Mouse (Mus musculus) Muller cell, postnatal 12 days (primary cell): ENCODE results near the gene Fgfr2.

Source experiments
- DNase-seq: peaks from one replicate; pipeline ENCODE4 v3.0.0-alpha.2; 2015; ENCODE audit errors: inconsistent ontology term

Gene Fgfr2

DNA sequence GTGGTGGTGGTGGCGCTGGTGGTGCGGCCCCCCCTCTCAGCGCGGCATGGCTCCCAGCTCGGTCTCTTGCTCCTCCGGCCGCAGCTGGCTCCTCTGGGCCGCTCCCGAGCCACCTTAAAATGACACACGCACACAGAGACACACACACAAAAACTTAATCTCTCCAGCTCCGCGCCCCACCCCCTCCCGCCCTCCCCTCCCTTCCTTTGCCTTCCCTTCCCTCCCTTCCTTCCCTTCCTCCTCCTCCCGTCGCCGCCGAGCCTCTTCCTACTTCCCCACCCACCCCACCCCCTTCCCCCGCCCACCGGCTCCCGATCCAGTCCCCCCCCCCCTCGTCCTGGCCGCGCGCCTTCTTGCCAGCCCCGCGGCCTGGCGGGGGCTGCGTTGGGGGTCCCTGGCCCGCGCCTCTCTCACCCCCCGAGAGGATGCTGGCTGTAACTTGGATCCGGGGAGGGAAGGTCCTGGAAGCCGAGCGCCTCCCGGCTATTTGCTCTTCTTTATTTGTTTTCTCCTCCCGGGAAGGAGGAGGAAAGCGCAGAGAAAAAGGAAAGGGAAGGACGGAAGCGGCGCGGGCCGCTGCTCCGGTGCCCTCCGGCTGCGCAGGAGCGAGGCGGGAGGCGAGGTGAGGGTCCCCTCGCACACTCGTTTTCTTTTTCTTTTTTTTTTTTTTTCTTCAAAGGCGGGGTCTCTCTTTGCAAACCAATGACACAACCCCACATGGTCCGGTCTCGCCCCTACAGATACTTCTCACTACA is at the start of gene Fgfr2:
Fgfr2 (minus strand) TSS at position 107 of the 755 bp plus-strand sequence.
- peak; percentile 89 for DNase-seq

DNA sequence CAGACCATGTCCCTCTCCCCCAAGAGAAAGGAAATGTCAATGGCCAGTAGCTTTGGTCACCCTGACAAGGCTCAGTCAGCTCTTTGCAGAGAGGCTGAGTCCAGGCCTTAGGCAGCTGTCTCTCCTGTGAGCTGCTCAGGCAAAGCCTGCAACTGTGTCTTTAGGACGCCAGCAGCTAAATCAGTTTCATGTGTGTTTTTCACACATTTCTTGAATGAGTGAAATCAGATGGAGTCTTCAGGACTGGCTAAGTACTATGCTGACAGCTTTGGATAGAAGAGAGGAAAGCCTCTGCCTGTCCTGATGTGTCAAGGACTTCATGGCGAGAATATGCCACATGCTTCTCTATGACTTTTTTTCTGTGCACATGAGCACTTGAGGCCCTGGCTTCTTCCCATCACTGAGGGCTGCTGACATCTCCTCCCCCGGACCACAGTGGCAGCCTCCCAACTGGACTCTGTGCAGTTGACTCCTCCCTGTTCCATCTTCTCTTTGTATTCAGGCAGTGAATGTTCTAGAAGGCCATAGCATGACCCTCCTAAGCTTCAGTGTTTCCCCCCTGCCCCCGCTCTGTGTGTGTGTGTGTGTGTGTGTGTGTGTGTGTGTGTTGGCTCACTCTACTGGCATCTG is 48.4 kb upstream of the Fgfr2 start:
- peak; percentile 25 for DNase-seq

DNA sequence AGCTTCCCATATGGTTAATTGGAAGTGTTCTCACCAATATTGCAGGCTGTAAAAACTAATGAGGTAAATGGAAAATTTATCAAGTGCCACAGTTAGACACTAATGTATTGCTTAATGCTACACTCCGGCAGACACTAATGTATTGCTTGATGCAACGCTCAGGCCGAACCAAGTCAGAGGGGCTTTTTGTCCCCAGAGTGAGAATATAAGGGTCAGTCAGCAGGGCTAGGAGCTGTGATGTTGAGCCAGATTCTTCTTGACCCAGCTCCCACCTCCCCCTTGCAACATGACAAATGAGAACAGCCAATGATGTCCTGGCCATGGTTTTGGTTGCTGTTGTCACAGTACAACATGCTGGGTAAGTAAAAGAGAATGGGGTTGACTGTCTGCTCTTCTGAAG is 45.8 kb upstream of the Fgfr2 start:
- DNase-seq: no peak

DNA sequence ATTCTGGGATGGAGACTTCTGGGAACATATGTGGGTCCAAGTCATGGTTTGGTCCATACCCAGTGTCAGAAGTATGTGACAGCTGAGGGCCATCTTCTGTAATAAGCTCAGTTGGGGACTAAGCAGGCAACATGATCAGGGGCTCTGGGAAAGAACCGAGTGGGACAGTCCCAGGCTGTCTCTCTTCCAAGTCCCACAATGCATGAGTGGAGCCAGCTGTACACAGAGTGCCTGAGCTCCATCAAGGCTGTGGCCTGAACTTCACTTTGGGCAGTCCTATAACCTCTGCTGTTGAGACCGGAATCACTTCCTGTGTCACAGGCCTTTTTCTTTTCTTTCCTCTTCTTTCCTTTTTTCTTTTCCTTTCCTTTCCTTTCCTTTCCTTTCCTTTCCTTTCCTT is 44.8 kb upstream of the Fgfr2 start:
- DNase-seq: no peak

DNA sequence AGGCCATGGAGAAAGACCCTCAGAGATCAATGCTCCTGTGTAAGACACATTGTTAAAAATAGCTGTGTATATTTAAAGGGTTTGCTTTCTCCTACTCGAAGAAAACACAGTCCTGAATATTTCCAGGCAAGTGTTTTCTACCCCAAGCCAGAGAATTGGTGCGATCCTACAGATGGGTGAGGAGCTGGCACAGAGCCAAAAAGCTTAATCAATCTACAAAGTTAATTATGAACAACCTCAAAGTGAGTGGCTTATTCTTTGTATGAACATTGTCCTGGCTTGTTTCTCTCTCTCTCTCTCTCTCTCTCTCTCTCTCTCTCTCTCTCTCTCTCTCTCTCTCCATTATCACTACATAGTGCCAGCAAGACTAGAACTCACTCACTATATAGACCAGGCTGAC is 41.6 kb upstream of the Fgfr2 start:
- DNase-seq: no peak

DNA sequence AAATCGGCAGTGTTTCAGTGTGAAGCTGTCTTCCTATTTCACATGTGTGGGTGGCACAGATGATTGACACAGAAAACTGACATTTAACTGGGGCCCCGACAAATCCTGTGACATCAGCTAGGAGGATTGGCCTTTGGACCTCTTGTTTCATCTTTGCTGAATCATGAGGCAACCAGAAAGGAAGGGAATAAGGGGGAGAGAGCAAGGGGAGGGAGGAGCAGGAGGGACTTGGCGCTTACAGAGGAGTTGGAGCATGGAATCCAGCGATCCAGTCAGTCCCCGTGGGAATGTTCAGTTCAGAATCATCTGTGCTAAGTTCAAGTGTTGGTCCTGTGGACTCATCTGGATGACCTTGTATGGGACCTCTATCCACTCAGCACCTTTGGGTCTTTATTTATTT is 39.9 kb upstream of the Fgfr2 start:
- peak; percentile 34 for DNase-seq

DNA sequence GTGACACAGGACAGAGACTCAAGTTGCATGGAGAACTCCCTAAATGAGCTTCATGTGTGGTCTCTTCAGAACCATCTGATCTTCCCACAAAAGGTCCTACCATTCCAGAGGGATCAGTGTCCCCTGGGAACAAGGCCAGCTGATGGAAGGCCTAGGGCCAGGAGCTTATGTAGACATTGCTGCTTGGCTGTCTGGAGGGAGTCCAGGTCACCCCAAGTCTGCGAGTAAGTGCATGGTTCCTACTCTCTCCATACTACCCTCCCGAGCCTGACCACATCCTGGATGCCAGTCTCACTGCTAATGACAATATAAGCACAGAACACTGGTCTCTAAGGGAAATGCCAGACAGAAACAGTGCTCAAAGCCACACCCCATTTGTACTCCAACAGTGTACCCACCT is 39.0 kb upstream of the Fgfr2 start:
- peak; percentile 60 for DNase-seq

DNA sequence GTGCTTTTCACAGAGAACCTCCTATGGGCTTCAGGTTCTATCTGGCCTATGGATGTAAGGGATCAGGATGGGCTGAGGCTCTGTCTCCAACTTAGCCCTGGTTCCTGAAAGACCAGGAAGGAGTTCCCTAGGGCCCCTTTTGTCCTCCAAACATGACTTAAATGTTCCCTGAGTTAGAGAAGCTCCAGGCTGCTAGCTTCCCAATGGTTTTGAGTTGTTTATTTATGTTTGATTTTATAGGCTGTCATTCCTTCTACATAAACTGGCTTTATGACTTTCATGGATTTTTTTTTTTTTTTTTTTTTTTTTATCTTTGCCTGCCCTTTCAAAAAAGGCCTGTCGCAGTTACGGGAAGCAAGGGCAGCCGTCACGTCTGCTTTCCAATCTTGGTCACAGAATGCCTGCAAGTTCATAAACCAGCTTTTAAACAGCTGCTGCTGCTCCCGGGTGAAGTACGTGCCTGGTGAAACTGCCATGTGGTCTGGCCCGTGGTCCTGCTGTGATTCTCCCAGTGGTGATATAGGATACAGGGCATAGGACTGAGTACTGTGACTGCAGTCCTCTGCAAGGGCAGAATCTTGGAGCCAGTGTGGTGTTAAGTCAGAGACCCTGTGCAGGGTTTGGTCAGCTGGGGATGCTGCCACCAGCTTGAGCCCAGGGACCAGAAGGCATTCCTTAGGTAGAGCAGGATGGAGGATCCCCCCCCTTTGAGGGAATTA is 38.4 kb upstream of the Fgfr2 start:
- no peak for DNase-seq

DNA sequence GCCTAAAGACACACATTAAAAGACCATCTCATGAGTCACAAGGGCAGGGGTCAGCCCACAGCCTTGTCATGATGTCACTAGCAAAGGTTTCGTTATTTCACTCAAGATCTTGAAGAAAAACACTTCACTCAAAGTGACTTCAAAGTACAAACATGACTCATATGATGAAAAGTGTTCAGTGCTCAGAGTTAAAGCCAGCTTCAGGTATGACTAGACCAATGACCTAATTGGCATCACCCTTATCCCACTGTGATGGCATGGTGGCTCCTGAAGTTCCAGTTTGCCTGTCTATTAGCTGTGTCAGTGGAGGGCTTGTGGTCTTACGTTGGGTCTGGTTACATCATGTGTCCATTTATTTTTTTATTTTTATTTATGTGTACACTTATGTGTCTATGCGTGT is 36.4 kb upstream of the Fgfr2 start:
- no peak for DNase-seq

DNA sequence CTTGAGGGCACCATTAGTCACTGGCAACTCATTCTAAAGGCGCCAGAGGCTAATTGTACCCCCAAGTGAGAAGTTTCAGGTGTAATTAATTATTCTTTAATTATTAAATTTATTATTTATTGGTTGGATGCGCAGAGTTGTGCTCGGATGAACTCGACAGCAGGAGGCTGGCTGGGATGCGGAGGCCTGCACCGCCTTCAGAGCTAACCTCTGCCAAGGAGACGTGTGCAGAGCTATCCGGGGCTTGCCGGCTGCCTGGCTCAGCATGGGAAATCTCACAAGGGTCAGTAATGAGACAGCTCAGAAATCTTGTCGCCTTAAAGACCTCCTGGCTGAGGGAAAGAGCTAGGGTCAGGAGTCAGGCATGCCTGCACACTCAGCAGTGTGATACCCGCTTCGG is 32.5 kb upstream of the Fgfr2 start:
- no peak for DNase-seq

DNA sequence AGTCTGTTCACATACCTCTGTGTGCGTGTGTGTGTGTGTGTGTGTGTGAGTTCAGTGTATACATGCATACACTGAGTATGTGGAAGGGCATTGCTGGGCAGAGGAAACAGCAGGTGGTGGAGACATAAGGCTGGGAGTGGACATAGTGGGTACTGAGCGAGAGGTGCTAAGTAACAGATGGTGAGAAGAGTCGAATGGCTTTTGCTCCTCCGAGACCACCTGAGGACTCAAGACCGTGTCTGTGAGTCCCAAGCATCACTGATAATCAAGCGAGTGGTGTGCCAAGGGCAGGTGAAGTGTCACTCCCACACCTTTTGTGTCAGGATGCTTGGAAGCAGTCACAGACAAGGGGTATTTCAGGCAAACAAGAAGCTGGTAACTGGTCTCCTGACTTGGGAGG is 31.7 kb upstream of the Fgfr2 start:
- no peak for DNase-seq

DNA sequence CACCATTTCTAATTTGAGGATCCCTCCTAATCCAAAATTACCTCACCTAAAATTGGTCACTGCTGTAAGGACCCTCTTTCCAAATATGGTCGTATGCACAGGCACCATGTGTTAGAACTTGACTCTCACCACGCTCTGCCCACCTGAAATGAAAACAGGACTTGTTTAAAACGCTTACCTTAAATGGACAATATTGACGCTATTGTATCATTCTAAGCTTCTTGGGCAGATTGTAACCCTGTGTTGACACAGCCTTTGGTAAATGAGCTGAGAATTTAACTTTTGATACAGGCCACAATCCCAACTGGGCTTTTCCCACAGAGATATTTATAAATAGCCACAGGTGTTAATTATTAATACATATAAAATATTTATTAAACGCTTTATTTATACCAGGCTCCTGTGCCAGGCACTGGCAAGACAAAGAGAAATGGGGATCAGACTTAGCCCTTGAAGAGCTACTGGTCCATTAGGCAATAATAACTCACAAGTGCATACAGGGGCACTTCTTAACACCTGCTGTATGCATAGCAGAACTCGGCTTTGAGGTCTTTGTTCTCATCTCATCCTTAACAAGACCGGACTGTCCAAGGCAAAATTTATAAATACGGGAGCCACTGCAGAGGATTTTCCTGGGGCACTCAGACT is 16.7 kb upstream of the Fgfr2 start:
- DNase-seq: no peak

DNA sequence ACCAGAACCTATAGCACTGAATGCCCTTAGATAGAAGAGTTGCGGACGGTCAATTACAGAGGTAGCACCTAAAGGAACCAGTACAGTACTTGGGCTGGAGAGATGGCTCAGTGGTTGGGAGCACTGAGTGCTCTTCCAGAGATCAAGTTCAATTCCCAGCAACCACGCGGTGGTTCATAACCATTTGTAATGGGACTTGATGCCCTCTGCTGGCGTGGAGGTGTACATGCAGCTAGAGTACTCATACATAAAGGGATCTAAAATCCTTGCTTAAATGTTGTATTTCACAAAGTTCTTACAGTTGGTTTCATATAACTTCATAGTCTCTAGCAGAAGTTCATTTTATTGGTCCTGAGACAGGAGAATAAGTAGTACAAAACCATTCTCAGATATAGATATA is 10.4 kb upstream of the Fgfr2 start:
- no peak for DNase-seq

DNA sequence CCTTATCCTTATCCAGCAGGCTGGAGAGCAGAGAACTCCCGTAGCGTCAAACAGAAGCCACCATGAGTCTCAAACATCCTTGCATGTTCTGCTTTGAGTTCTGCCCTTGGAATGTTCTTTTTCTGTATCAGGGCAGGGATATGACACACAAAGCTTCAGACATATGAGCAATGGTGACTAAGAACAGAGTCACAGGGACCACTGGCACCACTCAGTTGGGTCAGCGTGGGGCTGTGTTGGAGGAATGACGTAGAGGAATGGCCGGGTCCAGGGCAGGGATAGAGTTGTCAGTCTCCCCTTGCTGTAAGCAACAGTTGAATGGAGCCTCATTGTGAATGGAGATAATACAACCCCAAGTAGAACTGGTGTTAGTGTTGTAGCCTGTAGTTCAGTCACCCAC is 9.6 kb upstream of the Fgfr2 start:
- no peak for DNase-seq

DNA sequence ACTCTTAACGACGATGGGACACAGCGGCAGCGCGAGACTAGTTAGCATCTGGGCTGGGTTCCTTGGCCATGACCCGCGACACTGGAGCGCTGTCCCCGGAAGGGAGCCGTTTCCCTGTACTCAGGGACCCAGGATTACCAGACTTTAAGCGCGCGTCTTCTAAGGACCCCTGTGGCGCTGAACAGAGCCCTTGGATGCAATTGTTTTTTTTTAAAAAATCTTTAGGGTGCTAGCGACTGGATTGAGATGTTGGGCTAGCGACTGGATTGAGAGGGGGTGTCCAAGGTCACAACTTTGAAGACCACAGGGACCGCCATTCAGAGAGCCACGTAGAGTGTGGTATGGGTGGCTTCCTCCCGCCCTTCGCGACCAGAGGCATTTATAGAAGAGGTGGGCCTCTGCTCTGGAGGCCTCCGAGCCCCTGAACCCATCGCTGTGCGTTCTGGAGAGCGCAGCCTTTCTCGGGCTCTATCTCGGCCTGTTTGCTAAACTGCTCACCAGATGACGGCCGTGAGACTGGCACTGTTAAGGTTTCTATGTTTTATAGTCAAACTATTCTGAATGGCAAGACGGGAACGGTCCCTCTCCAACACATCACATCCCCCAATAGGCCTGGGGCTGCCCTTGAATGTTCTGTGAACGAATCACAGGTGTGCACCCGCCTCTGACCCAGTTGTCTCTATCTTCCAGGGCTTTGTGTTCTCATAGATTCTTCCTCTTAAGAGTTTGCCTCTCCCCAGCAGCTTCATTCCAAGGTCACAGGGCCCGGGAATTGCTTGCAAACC is 1.7 kb upstream of the Fgfr2 start:
- no peak for DNase-seq

DNA sequence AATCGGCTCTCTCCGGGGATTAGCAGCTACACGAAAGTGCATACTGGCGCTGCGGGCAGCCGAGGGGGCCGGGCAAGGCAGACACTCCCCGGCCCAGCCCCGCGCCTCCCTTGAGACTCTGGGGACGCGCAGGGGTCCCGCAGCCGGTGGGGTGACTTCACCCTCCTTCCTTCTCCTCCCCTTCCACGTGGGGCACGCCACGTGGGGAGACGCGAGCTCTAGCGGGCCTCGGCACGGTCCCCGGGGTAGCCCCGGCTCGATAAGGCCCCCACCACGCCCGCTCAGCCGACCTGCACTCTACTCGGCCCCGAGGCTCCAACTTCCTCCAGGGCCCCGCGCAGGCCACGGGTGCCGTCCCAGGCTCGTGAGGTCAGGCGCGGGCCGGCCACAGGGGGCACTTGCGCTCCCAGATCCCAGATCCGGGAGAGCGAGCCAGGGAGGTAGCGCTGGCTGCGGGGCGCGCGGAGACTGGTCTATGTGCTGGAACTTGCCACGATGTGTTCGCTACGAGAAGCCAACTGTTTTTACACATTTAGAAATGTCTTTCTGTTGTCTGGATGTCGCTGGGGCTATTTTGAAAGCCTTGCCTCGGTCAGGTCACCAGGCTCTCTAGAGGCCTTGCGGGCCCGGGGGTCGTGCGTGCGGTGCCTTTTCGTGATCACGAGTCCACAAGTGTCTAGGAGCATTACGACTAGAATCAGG is 1.0 kb upstream of the Fgfr2 start, which contains the start of gene Ctbp2:
Ctbp2 (minus strand) TSS at position 356 of the 702 bp plus-strand sequence.
- DNase-seq: peak; percentile 94

DNA sequence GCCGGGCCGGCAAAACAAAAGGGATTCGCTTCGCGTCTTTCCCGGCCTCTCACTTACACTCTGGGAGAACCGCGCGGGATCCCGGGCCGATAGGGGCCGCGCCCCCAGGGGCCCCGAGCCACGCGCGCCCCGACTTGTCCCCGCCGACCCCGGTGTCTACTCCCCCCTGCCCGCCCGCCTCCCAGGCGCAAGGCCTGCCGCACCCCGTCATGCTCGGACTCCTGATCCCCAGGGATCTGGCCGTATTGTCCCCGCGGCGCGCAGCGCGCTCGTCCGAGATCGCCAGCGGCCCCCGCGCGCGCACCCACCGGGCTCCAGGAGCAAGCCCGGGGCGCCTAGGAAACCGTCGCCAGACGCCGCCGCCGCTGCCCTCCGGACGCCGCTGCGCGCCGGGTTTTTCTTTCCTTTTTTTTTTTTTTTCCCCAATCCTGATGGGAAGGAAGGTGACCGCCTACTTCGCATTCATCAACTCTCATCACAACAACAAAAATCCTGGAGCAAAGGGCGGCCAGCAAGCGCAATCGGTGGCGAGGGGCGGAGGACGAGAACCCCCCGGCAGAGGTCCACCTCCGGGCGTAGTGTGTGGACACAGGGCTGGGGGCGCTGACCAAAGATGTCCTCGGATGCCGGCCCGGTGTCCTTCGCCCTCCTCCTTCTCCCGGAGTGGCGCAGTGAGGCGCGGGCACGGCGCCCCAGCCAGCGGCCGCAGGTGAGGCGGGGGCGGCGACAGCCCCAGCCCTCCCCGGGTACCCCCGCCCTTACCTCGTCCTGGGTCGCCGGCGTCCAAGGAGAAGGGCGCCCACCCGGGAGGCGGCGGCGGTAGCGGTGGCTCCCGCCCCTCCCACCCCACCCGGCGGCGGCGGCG is 539 bp downstream of the Fgfr2 start:
- DNase-seq: peak; percentile 72

DNA sequence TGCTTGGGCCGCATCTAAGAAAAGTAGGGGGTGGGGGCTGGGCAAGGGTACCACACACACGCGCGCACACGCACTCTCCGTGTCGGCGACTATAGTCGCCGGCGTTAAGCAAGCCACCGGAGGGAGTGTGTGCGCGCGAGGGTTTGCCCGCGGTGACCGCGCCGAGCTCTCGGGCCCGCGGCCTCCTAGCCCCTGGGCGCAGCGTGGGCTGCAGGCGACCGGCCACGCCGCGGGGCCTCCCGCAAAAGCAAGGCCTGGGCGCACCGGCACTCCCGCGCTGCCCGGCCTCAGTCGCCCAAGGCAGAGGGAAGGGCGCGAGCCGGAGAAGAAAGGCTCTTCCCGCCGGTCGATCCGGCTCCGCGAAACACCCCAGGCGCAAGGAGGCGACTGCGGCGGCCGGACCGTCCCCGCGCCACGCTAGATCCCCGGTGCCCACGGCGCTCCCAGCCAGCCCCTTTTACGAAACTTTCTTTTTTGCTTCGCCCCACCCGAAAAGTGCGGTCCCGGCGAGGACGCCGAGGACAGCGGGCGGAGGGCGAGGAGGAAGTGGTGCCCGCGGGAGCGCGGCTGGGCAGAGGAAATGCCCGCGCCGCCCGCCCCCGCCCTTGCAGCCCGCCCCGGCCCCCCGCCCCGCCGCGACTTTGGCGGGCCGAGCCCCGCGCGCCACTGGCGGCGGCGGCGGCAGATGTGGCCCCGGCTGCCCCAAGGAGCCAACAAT is 1.3 kb downstream of the Fgfr2 start:
- DNase-seq: no peak

DNA sequence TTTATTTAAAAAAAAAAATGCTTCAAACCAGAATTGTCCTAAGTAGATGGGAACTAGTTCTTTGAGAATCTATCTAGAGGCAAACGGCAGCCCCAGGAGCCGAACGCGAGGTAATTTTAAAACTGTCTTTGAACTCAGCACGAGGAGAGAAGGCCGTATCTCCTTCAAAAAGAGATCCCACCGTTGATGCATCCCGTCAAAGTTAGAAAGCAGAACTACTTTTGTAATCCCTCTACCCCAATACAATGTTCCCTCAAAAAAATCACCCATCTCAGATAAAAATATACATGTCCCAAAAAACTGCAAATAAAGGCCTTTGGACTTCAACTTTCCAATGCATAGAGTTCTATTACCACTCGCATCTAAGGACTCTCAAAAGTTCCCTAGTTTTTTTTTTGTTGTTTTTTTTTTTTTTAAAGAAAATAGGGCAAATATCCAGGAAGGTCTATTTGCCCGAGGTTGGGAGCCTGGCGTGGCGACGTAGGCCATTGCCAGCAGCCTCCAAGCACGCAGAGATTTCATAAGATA is 2.0 kb downstream of the Fgfr2 start:
- no peak for DNase-seq
